Mouse (Mus musculus): ENCODE data around the gene Rplp1.

Gene Rplp1

DNA sequence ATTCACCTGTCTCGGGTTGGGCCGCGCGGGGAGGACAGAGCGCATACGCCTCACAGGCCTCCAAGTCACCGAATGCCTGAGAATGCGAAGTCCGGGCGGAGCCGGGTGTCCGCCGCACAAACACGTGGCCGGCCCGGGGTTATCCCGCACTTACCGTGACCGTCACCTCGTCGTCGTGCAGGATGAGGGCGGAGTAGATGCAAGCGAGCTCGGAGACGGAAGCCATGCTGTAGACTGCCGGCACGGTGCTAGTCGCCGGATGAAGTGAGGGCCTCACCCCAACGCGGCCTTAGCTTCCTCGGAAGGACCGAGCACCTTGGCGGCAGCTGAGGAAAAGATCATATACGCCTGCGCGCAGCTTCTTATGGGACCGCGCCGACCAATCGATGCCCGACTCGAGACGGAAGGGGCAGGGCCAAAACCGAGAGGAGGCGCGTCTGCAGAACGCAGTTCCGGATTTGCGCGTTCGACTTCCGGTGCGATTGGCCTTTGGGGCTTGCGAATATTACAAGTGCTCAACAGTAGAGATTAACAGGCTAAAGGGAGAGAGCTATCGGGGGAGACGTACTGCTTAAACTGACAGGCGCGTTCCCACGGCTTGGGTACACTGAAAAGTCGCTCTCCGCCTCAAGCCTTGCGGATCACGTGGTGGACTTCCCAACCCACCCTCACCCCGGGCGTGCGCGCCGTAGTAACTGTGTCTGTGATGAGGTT lies at the start of gene Rplp1:
Gene Rplp1, minus strand, starts transcription at position 340 of the 714 bp plus-strand sequence.
- DNase-seq = peak; percentile 96

DNA sequence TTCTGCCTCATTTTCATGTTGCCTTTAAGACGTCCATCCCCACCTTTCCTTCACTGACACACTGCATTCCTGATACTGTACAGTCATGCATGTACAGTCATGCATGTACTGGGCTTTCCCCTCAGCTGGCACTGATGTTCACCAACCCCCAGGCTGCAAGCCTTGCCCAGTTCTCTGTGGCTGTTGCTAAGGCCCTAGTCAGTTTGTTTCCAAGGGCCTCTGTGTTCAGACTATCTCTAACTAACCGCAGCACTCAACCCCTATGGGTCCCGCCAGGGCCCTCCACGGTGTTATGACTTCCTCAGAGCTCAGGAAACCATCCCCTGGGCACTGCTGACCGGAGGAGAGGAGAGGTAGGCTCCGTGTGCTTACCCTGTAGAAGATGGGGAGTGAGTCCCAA lies 49.0 kb upstream of the Rplp1 start:
- DNase-seq = no peak

DNA sequence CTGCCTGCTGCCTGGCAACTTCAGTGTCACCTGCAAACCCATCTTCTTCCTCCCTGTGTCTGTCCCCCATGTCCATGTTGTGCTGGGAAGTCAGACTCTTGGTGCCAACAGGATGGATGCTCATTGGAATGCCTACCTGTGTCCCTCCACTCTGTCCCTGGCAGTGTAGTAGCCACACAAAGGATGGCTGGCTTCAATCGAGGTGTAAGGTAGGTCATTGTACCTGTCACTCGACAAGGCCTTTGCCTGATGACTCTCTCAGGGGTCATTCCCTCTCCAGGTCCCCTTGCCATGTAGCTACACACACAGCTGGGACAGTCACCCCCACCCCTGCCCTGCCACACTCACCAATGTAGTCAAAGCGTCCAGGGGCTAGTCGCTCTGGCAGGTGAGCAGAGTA lies 46.8 kb upstream of the Rplp1 start:
- DNase-seq = no peak

DNA sequence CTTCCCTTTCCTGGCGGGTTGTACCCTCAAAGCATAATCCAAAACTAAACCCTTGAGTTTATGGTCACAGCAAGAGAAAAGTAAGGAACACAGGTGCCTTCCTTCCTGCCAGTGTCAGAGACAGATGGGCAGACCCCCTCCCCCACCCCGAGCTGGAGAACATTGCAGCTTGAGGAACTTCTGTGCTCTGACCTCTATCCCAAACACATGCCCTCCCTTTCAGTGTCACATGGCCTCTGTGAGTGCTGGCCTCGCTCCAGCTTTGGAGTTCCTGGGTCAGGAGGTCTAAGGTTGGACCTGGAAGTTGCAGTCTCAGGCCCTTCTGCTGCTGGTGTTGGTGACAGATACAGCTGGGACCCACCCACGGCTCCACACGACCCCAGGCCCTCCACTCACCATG lies 46.4 kb upstream of the Rplp1 start:
- no peak for DNase-seq

DNA sequence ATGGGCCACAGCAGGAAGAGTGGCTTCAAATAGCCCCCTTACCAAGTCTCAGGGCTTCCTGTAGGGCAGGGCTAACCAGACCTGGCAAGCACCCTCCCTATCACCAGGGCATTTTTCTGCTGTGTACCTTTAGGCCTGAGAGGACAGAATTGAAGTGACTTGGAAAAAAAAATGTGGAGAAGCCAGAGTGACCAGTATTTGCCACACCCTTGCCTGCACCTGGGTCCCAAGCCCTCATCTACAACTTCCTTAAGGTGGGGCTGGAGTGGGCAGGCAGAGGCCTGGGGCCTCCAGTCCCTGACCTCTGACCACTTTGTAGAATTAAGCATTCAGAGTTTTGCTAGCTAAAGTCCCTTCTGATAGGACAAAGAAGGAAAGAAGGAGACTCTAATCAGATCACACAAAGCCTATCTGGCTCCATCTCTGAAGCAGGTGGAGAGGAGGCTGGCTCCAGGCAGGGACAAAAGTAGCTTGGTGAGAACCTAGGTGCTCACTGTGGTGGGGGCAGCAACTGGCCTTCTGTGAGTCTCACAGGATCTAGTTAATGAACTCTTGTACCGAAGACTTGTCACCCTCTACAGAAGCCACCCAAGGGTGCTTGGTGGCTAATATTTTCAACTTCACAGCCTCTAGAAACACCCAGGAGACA lies 45.7 kb upstream of the Rplp1 start:
- no peak for DNase-seq

DNA sequence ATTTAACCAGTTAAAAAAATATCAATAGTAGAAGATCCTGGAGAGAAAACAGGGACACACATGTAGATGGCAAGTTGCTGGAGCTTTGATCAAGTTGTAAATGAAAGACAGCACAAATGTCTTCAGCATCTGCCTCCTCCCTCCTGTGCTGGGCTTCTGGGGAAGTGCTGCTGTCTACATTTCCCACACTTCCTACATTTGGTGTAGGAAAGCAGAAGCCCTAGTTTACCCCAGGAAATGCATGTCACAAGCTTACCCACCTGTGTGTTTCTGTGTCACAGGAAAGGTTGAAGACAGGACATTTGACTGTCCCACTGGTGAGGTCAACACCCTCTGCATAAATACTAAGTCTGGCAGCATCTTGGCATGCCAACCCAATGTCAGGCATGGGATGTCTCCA lies 40.4 kb upstream of the Rplp1 start:
- no peak for DNase-seq

DNA sequence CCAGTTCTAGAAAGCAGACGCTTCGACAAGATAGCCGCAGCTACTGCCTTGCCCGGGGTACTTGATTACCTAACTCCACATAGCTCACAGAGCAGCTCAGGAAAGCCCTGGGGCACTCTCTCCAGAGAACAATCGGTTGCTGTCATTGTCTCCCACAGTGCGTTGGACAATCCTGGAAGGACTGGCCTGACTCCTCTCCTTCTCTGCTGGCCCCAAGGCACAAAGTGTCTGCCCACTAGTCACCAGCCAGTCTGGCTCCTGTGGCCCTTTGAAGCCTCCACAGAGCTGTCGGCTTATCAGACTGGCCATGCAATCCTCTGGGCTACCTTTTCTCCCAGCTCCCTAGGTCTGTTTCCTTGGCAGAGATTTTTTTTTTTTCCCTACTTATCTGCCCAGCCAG lies 37.9 kb upstream of the Rplp1 start:
- DNase-seq = no peak

DNA sequence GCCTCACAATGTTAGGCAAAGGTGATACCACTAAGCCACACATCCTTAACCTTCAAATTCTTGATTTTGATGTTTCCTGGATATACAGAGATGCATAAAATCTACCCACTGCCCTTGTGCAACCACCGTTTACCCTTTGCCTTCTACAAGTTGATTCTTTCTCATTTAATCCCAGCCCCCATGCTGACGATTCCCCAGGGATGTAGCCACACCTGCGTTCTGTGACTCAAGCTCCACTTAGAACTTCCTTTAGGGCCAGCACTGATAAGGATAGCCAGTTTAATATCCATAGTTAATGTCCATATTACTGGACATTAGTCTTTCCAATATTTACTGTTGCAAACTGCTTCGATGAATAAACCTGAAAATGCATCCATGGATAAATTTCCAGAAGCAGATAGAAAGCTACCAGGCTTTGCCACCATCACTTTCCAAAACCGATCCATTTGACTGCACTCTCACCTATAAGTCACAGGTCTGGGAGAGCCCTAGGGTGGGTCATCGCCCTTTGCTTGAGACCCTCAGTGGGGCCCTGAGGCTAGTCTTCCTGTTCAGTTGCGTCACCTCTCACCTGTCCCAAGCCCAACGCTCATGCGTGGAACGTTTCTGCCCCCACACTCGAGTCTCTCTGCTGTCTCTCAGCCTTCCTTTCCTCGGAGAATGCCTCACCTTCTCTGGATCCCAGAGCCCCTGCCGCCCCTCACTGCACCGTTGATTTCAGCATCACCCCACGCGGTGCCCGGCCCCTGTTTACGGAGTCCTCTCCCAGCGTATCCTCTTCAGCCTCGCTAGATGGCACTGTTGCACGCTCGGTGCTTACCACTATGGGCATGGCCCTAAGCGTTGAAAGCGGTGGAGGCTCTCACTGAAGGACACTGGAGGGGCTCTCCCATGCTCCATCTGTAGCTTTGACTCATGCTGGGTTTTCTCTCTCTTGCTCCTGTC lies 33.3 kb upstream of the Rplp1 start:
- peak; percentile 67 for DNase-seq

DNA sequence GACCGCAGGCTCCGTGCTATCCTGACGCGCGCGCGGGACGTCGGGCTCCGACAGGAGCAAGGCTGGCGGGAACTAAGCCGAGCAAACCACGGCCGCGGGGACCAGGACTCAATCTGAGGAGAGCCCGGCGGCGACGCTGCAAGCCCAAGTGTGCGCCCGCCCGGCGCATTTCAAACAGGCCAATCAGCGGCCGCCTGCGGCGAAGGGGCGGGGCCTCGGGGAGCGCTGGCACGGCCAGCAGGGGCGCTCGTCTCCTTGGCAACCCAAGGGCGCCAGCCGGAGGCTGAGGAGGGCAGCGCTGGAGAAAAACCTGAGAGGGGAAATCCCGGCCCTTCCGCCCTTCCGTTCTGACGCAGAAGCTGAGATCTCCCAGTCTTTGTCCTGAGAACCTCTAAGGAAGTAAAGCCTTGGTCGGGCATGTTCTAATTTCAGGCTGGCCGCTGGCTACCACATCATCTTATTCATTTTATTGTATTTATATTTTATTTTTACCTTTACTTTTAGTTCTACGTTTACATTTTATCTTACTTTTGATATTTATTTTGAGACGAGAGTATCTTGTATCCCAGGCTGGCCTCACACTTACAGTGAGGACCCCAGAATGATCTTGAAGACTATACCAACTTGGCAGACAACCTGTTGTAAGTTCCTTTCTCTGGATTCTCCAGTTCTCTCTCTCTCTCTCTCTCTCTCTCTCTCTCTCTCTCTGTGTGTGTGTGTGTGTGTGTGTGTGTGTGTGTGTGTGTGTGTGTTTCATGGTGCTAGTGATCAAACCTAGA lies 32.5 kb upstream of the Rplp1 start, which contains the start of gene Kif23:
Gene Kif23, minus strand, starts transcription at position 152 of the 779 bp plus-strand sequence.
- DNase-seq = peak; percentile 95

DNA sequence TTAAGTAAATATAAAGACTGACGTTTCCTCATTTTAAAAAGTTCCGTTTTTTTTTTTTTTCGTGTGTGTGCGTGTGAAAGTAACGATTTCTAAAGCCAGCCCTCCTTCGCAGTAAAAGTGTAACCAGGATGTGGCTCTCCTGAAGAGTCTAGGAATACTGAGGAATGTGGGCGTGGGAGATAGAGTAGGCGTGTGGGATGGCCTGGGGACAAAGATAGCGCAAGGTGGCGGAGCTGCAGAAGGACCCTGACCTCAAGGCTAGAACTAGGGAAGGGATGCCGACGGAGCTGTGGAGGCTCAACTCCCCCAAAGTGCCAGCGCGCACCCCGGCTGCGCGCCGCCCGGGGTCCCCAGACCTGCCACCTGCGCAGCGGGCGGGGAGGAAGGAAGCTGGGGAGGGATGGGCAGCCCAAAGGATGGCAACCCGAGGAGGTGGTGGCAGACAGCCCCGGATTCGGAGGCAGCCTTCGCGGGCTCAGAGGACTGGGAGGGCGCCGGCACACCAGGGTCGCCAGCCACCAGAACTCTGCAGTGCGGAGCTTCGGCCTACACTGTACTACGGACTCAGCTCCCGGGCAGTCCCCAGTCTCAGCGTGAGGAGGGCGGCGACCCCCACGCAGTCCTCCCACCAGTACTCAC lies 31.8 kb upstream of the Rplp1 start:
- no peak for DNase-seq

DNA sequence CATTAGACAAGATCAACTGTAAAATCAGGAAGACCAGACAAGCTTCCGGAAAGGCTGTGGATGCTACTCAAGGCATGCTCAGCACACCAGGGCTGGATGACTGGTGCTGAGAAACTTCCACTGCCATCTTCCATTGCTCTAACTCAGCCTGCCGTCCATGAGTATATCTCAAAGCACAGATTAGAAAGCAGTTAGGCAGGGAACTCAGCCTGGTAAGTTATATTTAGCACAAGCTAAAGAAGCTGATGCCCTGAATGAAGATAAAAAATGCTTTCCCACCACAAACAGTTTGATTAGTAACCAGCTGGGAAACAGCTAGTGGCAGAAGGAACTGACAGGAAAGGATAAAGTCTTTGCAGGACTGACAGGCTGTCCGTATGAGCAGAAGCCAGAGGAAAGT lies 26.7 kb upstream of the Rplp1 start:
- no peak for DNase-seq

DNA sequence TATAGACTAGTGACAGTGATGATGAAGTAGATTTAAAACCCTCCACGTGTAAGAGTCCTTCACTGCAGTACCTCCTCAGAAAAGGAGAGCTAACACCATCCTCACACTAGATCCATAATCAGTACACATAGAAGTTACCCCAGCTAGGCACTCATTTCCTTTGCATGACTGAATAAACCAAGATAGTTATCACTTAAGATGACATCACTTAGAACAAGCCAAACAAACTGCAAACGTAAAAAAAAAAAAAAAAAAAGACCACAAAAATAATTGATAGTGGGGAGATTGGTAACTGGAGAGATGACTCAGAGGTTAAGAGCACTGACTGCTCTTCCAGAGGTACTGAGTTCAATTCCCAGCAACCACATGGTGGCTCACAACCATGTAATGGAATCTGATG lies 19.0 kb upstream of the Rplp1 start:
- no peak for DNase-seq

DNA sequence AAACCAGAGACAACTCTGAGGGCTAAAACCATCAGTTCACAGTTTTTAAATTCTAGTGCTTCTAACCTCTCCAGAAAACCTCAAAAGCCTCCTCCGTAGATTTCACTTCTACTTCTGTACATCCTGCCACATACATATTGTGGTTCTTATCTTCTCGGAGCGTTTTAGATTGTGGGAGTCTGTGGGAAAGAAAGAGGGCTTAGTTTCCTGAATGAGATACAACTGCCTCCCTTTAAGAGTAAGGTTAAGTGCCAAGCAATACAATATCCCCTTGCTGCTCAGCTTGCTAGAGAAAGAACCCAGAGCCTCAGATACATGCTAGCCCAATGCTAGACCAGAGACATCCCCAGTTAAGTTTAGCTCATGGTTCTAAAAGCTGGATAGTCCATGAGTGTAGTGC lies 17.7 kb upstream of the Rplp1 start:
- DNase-seq = no peak

DNA sequence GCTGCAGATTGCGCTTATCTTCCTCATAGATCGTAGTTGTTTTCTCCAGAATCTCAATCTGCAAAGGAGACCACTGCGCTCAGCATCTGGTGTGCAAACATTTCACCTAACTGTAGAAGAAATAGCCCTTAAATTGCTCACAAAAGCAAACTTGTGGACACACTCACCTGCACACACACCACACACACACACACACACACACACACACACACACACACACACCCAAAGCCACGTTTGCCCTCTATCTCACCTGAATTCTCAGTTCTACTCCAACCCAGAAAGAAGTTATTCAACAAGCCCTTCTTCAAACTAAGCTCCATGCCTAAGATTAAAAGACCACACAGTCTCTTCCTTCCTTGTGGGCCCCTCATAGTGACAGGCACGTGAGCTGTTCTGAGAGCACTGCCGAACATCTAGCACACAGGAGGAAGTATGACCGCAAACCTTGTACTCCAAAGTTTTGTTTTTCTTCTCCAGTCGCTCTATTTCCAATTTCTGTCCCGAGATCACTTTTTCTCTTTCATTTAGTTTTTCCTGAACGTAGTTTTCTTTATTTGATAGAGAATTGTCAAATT lies 10.8 kb upstream of the Rplp1 start:
- DNase-seq = no peak

DNA sequence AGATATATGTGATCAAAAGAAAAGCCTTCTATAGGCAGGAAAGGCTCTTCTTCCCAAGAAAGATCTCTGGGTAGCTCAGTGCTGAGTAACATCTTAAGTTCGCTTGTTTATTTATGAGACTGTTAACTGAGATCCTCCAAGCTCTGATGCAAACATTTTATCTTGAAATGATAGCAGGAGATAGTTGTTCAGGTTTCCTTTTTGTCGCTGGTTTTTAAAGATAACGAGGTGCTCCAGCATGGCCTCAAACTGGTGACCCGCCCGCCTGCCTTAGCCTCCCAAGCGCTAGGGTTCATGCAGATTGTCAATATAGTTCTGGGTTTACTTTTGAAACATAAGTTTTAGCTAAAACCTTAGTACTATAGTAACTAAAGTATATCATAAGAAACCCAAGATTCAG lies 6.0 kb upstream of the Rplp1 start:
- no peak for DNase-seq

DNA sequence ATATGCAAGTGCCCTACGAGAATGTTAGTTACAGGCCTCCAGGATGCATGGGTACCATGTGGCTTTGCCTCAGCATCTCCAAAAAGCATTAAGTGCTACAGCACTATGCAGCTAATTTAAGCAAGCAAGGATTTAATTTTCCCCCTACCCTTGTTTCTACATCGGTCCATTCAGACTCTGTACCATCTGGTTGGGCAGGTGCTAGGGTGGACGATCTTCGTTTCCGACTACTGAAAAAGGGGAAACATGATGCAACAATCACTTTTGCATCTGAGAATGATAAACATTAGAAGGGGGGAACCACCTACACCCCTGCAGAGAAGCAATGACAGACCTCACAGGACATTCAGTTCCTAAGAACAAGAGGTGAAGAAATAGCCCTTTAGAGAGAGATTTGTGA lies 5.1 kb upstream of the Rplp1 start:
- no peak for DNase-seq

DNA sequence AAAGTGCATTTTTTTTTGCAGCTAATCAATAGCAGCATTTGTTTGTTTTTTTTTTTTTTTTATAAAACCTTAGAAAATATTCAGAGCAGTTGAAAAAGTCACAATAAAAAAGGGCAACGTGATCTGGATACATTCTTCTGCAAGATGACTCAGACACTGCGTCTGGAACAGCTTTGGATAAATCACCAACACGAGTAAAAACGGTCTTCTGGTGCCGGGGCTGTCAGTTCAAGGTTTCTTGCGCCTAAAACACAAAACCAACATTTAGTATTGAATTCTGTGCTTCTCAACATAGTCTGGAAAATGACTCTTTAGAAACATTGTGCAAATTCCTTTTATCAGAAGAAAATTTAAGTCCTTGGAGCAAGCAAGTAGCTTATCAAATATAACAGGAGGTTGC lies 3.1 kb upstream of the Rplp1 start:
- DNase-seq = no peak

DNA sequence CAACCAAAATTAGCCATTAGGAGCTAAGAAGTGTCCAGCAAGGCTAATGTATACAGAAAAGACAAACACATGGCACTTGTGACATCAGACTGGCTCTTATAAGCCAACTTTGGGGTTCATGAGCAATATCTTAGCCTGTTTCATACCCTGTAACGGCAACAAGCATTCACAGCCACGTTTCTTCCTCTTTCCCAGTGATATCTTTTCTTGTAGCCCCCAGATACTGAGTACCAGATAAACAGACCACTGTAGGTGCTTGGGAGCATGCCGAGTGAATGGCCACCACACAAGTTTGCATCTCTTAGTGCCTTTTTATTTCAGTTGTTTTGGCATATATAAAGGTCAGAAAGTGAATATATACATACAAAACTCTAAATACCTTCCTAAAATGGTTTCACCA lies 2.6 kb upstream of the Rplp1 start:
- no peak for DNase-seq

DNA sequence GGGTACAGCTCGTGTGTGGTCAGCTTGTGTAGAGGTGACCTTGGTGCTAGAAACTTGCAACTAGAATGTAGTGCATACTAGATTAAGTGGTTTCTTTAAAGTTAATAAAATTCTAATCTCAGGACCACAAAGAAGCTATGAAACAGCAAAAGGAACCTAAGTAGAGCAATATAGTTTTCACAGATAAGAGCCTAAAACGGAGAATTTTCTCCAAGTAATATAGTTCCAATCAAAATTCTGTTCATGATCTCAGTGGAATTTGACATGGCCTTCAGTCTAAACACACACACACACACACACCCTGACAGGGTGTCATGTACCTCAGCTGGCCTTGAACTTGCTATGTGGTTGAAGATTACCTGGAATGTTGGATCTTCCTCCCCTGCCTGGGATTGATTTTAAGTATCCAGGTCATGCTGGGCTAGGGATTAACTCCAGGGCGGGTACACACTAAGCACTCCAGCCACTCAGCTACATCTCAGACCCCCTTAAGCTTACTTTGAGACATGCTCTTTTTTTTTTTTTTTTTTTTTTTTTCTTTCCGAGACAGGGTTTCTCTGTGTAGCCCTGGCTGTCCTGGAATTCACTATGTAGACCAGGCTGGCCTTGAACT lies 1.2 kb upstream of the Rplp1 start:
- no peak for DNase-seq

DNA sequence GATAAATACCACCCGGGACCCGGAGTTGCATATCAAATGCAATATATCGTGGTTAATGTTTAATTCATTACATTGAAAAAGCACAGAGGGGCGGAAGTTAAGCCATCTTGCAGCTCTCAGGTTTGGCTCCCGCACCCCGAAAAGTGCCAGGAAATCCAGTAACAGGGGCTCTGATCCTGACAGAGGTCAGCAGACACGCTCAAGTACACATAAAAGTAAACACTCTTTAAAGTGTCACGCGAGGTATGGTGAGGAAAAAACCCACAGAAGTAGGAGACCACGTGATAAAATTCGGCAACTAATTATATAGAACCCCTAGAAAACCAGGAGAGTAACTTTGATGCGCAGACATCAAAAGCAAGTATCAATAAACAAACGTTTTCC lies 567 bp upstream of the Rplp1 start:
- no peak for DNase-seq

DNA sequence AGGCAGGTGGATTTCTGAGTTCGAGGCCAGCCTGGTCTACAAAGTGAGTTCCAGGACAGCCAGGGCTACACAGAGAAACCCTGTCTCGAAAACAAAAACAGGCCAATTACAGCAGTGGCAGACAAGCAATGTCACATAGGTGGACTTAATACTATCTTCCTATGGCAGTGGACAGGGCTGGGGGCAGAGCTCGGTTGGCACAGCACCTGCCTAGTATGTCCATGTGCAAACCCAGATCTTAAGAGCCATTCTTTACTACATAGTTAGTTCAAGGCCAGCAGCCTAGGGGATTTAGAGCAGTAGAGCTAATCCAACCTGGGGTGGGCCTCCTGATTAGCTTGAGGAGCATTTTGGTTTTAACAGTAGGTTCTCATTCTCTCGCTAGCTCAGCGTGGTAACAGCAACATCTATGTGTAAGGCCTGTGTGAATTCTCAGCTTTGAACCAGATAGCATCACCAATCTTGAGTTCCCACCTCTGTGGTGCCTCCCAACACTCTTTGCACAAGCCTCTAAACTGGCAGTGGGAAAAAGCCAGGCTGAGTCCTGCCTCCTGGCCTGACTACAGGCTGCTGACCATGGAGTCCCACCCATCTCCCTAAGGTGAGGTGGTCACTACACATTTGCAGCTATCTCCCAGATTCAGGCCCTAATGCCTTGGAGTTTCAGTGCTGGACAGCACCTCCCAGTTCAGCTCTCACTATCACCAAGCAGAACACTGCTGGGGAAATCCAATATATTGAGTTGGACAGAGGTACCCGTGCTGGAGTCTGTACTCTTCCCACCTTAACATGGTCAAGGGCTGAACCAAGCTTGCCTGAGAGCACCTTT lies 2.8 kb downstream of the Rplp1 start:
- no peak for DNase-seq

All from right cerebral cortex, postnatal 25 days (tissue).